8 mouse cellular contexts compared by ENCODE assay signal in genomic region chr4:32800577-32801170, GRCm38 (mm10). TPM values are rescaled to one million over a fixed set of nuclear protein-coding genes. Genes with fewer than 3 reads are reported as not detected.
DNase-seq lines count a peak whose midpoint lies in the region; ATAC-seq and TF ChIP-seq lines count a peak whose summit lies in the region.

No protein-coding gene starts in this region.

- H3K27ac ChIP-seq in heart, embryonic 15.5 days = peak overlapping the region; percentile 99
- peak overlapping the region; percentile 99 for H3K27ac ChIP-seq in forebrain, postnatal 0 days (ENCODE audit: low read depth, low read length)
- H3K27ac ChIP-seq in midbrain, embryonic 10.5 days (replicated peaks) = peak overlapping the region; percentile 98

- peaks cover 7% of the 10 kb centered on the region for H3K4me1 ChIP-seq in heart, embryonic 15.5 days (replicated peaks)
- peaks cover 7% of the 10 kb centered on the region for H3K4me1 ChIP-seq in forebrain, postnatal 0 days (ENCODE audit: insufficient read depth)
- peaks cover 11% of the 10 kb centered on the region for H3K4me1 ChIP-seq in midbrain, embryonic 10.5 days

- H3K9ac ChIP-seq in heart, embryonic 15.5 days = peak overlapping the region; percentile 91
- H3K9ac ChIP-seq in forebrain, postnatal 0 days = peak overlapping the region; percentile 92

- ATAC-seq in heart, embryonic 15.5 days (replicated peaks; ENCODE audit: insufficient number of reproducible peaks, insufficient read depth, low FRiP score, low read depth) = no peak
- ATAC-seq in forebrain, postnatal 0 days = peak; percentile 28

- no peak for TF ChIP-seq CTCF in forebrain, postnatal 0 days (IDR thresholded peaks at IDR 0.05; ENCODE audit: low read depth)

- WGBS in heart, embryonic 15.5 days = 9% methylated on average over 9 of the region's 9 CpGs
- WGBS in forebrain, postnatal 0 days = 3% methylated on average over 9 of the region's 9 CpGs
- WGBS in midbrain, embryonic 10.5 days = 16% methylated on average over 9 of the region's 9 CpGs

- H3K9me3 ChIP-seq in heart, embryonic 15.5 days (replicated peaks) = no peaks in the 10 kb centered on the region
- no peaks in the 10 kb centered on the region for H3K9me3 ChIP-seq in forebrain, postnatal 0 days (ENCODE audit: low read length)
- 0 out of 2 replicates have a peak, but pooled peaks cover 2% of the 10 kb centered on the region for H3K9me3 ChIP-seq in midbrain, embryonic 10.5 days (replicated peaks)

- peak overlapping the region; percentile 88 for H3K4me3 ChIP-seq in heart, embryonic 15.5 days
- H3K4me3 ChIP-seq in forebrain, postnatal 0 days (ENCODE audit: low read depth, low read length) = peak overlapping the region; percentile 77
- H3K4me3 ChIP-seq in midbrain, embryonic 10.5 days = peak overlapping the region; percentile 74

- DNase-seq in heart, postnatal 14 days = no peak
- peak; percentile 14 for DNase-seq in MN1 (ENCODE audit: low spot score)
- DNase-seq in forebrain, postnatal 0 days = no peak
- no peak for DNase-seq in midbrain, embryonic 10.5 days (ENCODE audit: low spot score)
- DNase-seq in layer of hippocampus, adult 8-10 months (ENCODE audit: low spot score in 2 of 2) = no peak
- DNase-seq in embryo, embryonic 11 days = no peak
- DNase-seq in cerebellum, adult 11-12 months = no peak

- intact Hi-C loops in heart, postnatal 14 days (cut with DNase I) = loop anchor here (10.0 kb wide), 1 partner anchor 154 kb away; the partner anchor contains the start of gene Ankrd6

- H3K36me3 ChIP-seq in heart, embryonic 15.5 days = no peaks in the 10 kb centered on the region; the same call in 1 of the 2 replicates
- H3K36me3 ChIP-seq in forebrain, postnatal 0 days (ENCODE audit: insufficient read depth) = peaks cover 9% of the 10 kb centered on the region
- H3K36me3 ChIP-seq in midbrain, embryonic 10.5 days = peaks cover 34% of the 10 kb centered on the region

- peak overlapping the region; percentile 77 for H3K4me2 ChIP-seq in heart, embryonic 15.5 days
- H3K4me2 ChIP-seq in forebrain, postnatal 0 days (ENCODE audit: low read depth) = peak overlapping the region; percentile 62

- H3K27me3 ChIP-seq in heart, embryonic 15.5 days = no peaks in the 10 kb centered on the region
- no peaks in the 10 kb centered on the region for H3K27me3 ChIP-seq in forebrain, postnatal 0 days (ENCODE audit: insufficient read depth, low read length)
- no peaks in the 10 kb centered on the region for H3K27me3 ChIP-seq in midbrain, embryonic 10.5 days (ENCODE audit: low read depth, poor library complexity, severe bottlenecking)

RNA-seq across cellular contexts. Expression of gene Lyrm2, which starts 0.6 kb away (rescaled TPM):
- 101 and 125 TPM in 2 replicates for polyA plus RNA-seq in heart, embryonic 15.5 days (2015; fragmentation: Nextera tagmentation; extraction: Ambion mirVana)
- total RNA-seq in heart, postnatal 14 days (2021) = 10 to 100 TPM; 32.6 to 37.6 TPM
- 103 and 105 TPM in 2 replicates for total RNA-seq in forebrain, postnatal 0 days (2014; rRNA removed)
- 108 and 122 TPM in 2 replicates for polyA plus RNA-seq in forebrain, postnatal 0 days (2015; fragmentation: Nextera tagmentation; extraction: Ambion mirVana)
- polyA plus RNA-seq in midbrain, embryonic 10.5 days (2016; fragmentation: Nextera tagmentation; extraction: Ambion mirVana) = 124 and 142 TPM in 2 replicates
- total RNA-seq in layer of hippocampus, adult 8-10 months (2022) = 10 to 100 TPM; 34.9 to 41.7 (median 39.5) TPM
